Mouse (Mus musculus) CD4-positive, CD25-positive, alpha-beta regulatory T cell, adult 9 weeks (primary cell): ENCODE measurements around the gene Apol7a. TPM values are rescaled to one million over a fixed set of nuclear protein-coding genes. Genes with fewer than 3 reads are reported as not detected.

Source experiments
- polyA plus RNA-seq: library from polyadenylated mRNA; unstranded; fragments of 100-300 nt; shearing (Covaris generic); gene quantifications from one replicate; pipeline ENCODE4 v1.2.1, GENCODE M21; 2017

Gene Apol7a
- not detected for polyA plus RNA-seq

GRCm38 (mm10) chr15:77399027-77399426 lies at the start of gene Apol7a:
Gene Apol7a (minus strand): TSS chr15:77399110.

GRCm38 (mm10) chr15:77447392-77447791 lies 48.5 kb upstream of the Apol7a start, which contains the start of gene Apol7b:
Gene Apol7b (minus strand): TSS chr15:77447492.

GRCm38 (mm10) chr15:77411035-77411434 lies 12.1 kb upstream of the Apol7a start, which contains the start of gene Apol9a:
Gene Apol9a (minus strand): TSS chr15:77411135.

Other genes with a start within 250 kb of the Apol7a start
- gene Rbfox2, start 92.1 kb downstream of the Apol7a start, polyA plus RNA-seq, result not detected
- 3.5 TPM for gene Apol9a, start 12.0 kb upstream of the Apol7a start, polyA plus RNA-seq
- 1.2 TPM for gene Apol7b, start 48.4 kb upstream of the Apol7a start, polyA plus RNA-seq
- not detected for gene Apol10a, start 77.9 kb upstream of the Apol7a start, polyA plus RNA-seq
- gene Apol11a, start 109.2 kb upstream of the Apol7a start, polyA plus RNA-seq, result not detected
- 0.26 TPM for gene Apol7c, start 134.2 kb upstream of the Apol7a start, polyA plus RNA-seq
- not detected for gene 1700025B11Rik, start 162.8 kb upstream of the Apol7a start, polyA plus RNA-seq
- 3.7 TPM for gene Apol10b, start 197.0 kb upstream of the Apol7a start, polyA plus RNA-seq
- gene Gm36245, start 200.1 kb upstream of the Apol7a start, polyA plus RNA-seq, result not detected
- gene Apol11b, start 244.2 kb upstream of the Apol7a start, polyA plus RNA-seq, result not detected